Mouse (Mus musculus) stomach, postnatal 0 days (tissue): ENCODE measurements around the gene Fdxr.

Experiments used
- CTCF ChIP-seq: IDR thresholded peaks from 2 replicates; pipeline ENCODE4 v1.5.1; 2016; ENCODE audit warnings: antibody characterized with exemption, low read depth, mild to moderate bottlenecking, moderate library complexity
- EP300 ChIP-seq: optimal IDR thresholded peaks from 2 replicates; pipeline ENCODE3; 2016; ENCODE audit warnings: antibody characterized with exemption

GRCm38 (mm10) chr11:115274771-115275170 is 2.1 kb downstream of the Fdxr start:
- TF ChIP-seq CTCF (no peak), EP300 (no peak)
